Mouse (Mus musculus) megakaryocyte-erythroid progenitor cell, adult 5-6 weeks (primary cell): ENCODE measurements around the gene Sugp2. TPM values are rescaled to one million over a fixed set of nuclear protein-coding genes. Genes with fewer than 3 reads are reported as not detected.

ENCODE experiments used
- ATAC-seq: replicated peaks from 2 replicates; pipeline ENCODE4 v1.8.0; 2016; ENCODE audit warnings: mild to moderate bottlenecking, inconsistent platforms; ENCODE audit not compliant: severe bottlenecking, poor library complexity, low FRiP score, low TSS enrichment
- total RNA-seq, 2 experiments: library from RNA; stranded (forward) in 1 of 2; stranded (reverse) in 1 of 2; fragments of 200-1000, 215-1000 nt in 1 of 2; fragments of >200 nt in 1 of 2; fragmentation: Nextera tagmentation in 1 of 2; gene quantifications; 2 replicates each; pipeline ENCODE4 v1.2.3; 2014 to 2017

Gene Sugp2
- total RNA-seq, 2 experiments from 2014 or later, result 32.2 to 95.2 TPM

- no peak for ATAC-seq
Observed at GRCm38 (mm10) chr8:70317872-70318271, 83.8 kb downstream of the Sugp2 start.

GRCm38 (mm10) chr8:70323716-70324115, 89.7 kb downstream of the Sugp2 start:
- ATAC-seq, result no peak

- ATAC-seq, result peak; percentile 62
Observed at GRCm38 (mm10) chr8:70327512-70327911, 93.5 kb downstream of the Sugp2 start.

- no peak for ATAC-seq
Observed at GRCm38 (mm10) chr8:70329124-70329834, 95.3 kb downstream of the Sugp2 start, which contains the start of gene Gdf1. Gene Gdf1 (plus strand): TSS chr8:70329817.

Other genes starting within 250 kb of the Sugp2 start
- gene Gatad2a, start 237.8 kb upstream of the Sugp2 start, total RNA-seq (2014; fragmentation: Nextera tagmentation), result 75.4 and 89.7 TPM in 2 replicates
- 68.7 and 107 TPM in 2 replicates for gene Gatad2a, start 237.8 kb upstream of the Sugp2 start, total RNA-seq (2017)
- 45.9 and 62.1 TPM in 2 replicates for gene Mau2, start 191.5 kb upstream of the Sugp2 start, total RNA-seq (2014; fragmentation: Nextera tagmentation)
- 33.4 TPM in 2 replicates for gene Mau2, start 191.5 kb upstream of the Sugp2 start, total RNA-seq (2017)
- 24.6 and 26.9 TPM in 2 replicates for gene Sugp1, start 191.4 kb upstream of the Sugp2 start, total RNA-seq (2014; fragmentation: Nextera tagmentation)
- 31.1 and 33.0 TPM in 2 replicates for gene Sugp1, start 191.4 kb upstream of the Sugp2 start, total RNA-seq (2017)
- 0.77 TPM in 1 of 2 replicates, not detected in the other for gene Tm6sf2, start 161.3 kb upstream of the Sugp2 start, total RNA-seq (2014; fragmentation: Nextera tagmentation)
- not detected in 2 replicates for gene Tm6sf2, start 161.3 kb upstream of the Sugp2 start, total RNA-seq (2017)
- gene Hapln4, start 150.8 kb upstream of the Sugp2 start, total RNA-seq (2014; fragmentation: Nextera tagmentation), result not detected in 2 replicates
- gene Hapln4, start 150.8 kb upstream of the Sugp2 start, total RNA-seq (2017), result not detected in 2 replicates
- gene Ncan, start 113.4 kb upstream of the Sugp2 start, total RNA-seq (2014; fragmentation: Nextera tagmentation), result not detected in 2 replicates
- gene Ncan, start 113.4 kb upstream of the Sugp2 start, total RNA-seq (2017), result not detected in 2 replicates
- 41.3 and 47.8 TPM in 2 replicates for gene Nr2c2ap, start 102.9 kb upstream of the Sugp2 start, total RNA-seq (2014; fragmentation: Nextera tagmentation)
- gene Nr2c2ap, start 102.9 kb upstream of the Sugp2 start, total RNA-seq (2017), result 6.7 and 16.3 TPM in 2 replicates
- 5.6 and 10.7 TPM in 2 replicates for gene Rfxank, start 95.1 kb upstream of the Sugp2 start, total RNA-seq (2014; fragmentation: Nextera tagmentation)
- gene Rfxank, start 95.1 kb upstream of the Sugp2 start, total RNA-seq (2017), result 9.1 and 18.3 TPM in 2 replicates
- gene Borcs8, start 94.7 kb upstream of the Sugp2 start, total RNA-seq (2014; fragmentation: Nextera tagmentation), result 50.6 and 63.7 TPM in 2 replicates
- gene Borcs8, start 94.7 kb upstream of the Sugp2 start, total RNA-seq (2017), result 28.6 and 44.9 TPM in 2 replicates
- 0.46 and 0.92 TPM in 2 replicates for gene Mef2b, start 94.5 kb upstream of the Sugp2 start, total RNA-seq (2014; fragmentation: Nextera tagmentation)
- gene Mef2b, start 94.5 kb upstream of the Sugp2 start, total RNA-seq (2017), result not detected in 2 replicates
- 40.0 and 40.9 TPM in 2 replicates for gene Tmem161a, start 61.9 kb upstream of the Sugp2 start, total RNA-seq (2014; fragmentation: Nextera tagmentation)
- 12.2 and 18.0 TPM in 2 replicates for gene Tmem161a, start 61.9 kb upstream of the Sugp2 start, total RNA-seq (2017)
- 31.8 and 36.6 TPM in 2 replicates for gene Slc25a42, start 21.9 kb upstream of the Sugp2 start, total RNA-seq (2014; fragmentation: Nextera tagmentation)
- 3.2 and 5.5 TPM in 2 replicates for gene Slc25a42, start 21.9 kb upstream of the Sugp2 start, total RNA-seq (2017)
- gene Armc6, start 240 bp downstream of the Sugp2 start, total RNA-seq (2014; fragmentation: Nextera tagmentation), result 20.1 and 29.8 TPM in 2 replicates
- 4.4 and 8.7 TPM in 2 replicates for gene Armc6, start 240 bp downstream of the Sugp2 start, total RNA-seq (2017)
- 5.5 and 9.6 TPM in 2 replicates for gene Homer3, start 48.6 kb downstream of the Sugp2 start, total RNA-seq (2014; fragmentation: Nextera tagmentation)
- 0.56 and 8.0 TPM in 2 replicates for gene Homer3, start 48.6 kb downstream of the Sugp2 start, total RNA-seq (2017)
- 50.3 and 54.2 TPM in 2 replicates for gene Ddx49, start 68.3 kb downstream of the Sugp2 start, total RNA-seq (2014; fragmentation: Nextera tagmentation)
- 116 and 154 TPM in 2 replicates for gene Ddx49, start 68.3 kb downstream of the Sugp2 start, total RNA-seq (2017)
- gene Cope, start 68.3 kb downstream of the Sugp2 start, total RNA-seq (2014; fragmentation: Nextera tagmentation), result 127 and 153 TPM in 2 replicates
- 56.3 and 64.1 TPM in 2 replicates for gene Cope, start 68.3 kb downstream of the Sugp2 start, total RNA-seq (2017)
- not detected in 2 replicates for gene Cers1, start 81.5 kb downstream of the Sugp2 start, total RNA-seq (2014; fragmentation: Nextera tagmentation)
- not detected in 2 replicates for gene Cers1, start 81.5 kb downstream of the Sugp2 start, total RNA-seq (2017)
- gene Gdf1, start 95.6 kb downstream of the Sugp2 start, total RNA-seq (2014; fragmentation: Nextera tagmentation), result not detected in 2 replicates
- not detected in 2 replicates for gene Gdf1, start 95.6 kb downstream of the Sugp2 start, total RNA-seq (2017)
- 44.1 and 46.9 TPM in 2 replicates for gene Upf1, start 119.1 kb downstream of the Sugp2 start, total RNA-seq (2014; fragmentation: Nextera tagmentation)
- gene Upf1, start 119.1 kb downstream of the Sugp2 start, total RNA-seq (2017), result 26.7 and 46.7 TPM in 2 replicates
- gene Comp, start 139.3 kb downstream of the Sugp2 start, total RNA-seq (2014; fragmentation: Nextera tagmentation), result 0.15 and 1.2 TPM in 2 replicates
- 2.3 TPM in 1 of 2 replicates, not detected in the other for gene Comp, start 139.3 kb downstream of the Sugp2 start, total RNA-seq (2017)
- gene Crtc1, start 205.4 kb downstream of the Sugp2 start, total RNA-seq (2014; fragmentation: Nextera tagmentation), result 15.6 and 21.7 TPM in 2 replicates
- 1.1 and 1.3 TPM in 2 replicates for gene Crtc1, start 205.4 kb downstream of the Sugp2 start, total RNA-seq (2017)
- 8.4 and 9.5 TPM in 2 replicates for gene Klhl26, start 242.7 kb downstream of the Sugp2 start, total RNA-seq (2014; fragmentation: Nextera tagmentation)
- gene Klhl26, start 242.7 kb downstream of the Sugp2 start, total RNA-seq (2017), result 6.0 and 8.2 TPM in 2 replicates